Mouse (Mus musculus): ENCODE measurements around the gene Spock2. TPM values are rescaled to one million over a fixed set of nuclear protein-coding genes. Genes with fewer than 3 reads are reported as not detected.
"Not testable (repeated sequence)": the region's sequence is repeated elsewhere in the genome, so short reads cannot be mapped to it uniquely, and the experiment has no call there.

Gene Spock2
- polyA plus RNA-seq, 1 experiment from 2014 or later, result 85.3 TPM

GRCm38 (mm10) chr10:60133501-60133900 lies 27.5 kb downstream of the Spock2 start:
- ATAC-seq (ENCODE audit: low FRiP score), result no peak

GRCm38 (mm10) chr10:60134201-60134600 lies 28.2 kb downstream of the Spock2 start:
- H3K4me3 ChIP-seq (replicated peaks; ENCODE audit: low read length), result no peak overlapping the region
- H3K27me3 ChIP-seq (ENCODE audit: control insufficient read depth, insufficient read depth, low read length), result no peaks in the 10 kb centered on the region
- ATAC-seq (ENCODE audit: low FRiP score) (no peak), DNase-seq (ENCODE audit: low spot score) (no peak)
- WGBS, result 57% methylated on average over 9 of the region's 9 CpGs
- no peaks in the 10 kb centered on the region for H3K9me3 ChIP-seq (ENCODE audit: control insufficient read depth, low read length)
- no peak overlapping the region for H3K4me2 ChIP-seq (replicated peaks)
- H3K4me1 ChIP-seq (replicated peaks; ENCODE audit: control insufficient read depth, insufficient read depth, low read length), result no peaks in the 10 kb centered on the region
- H3K9ac ChIP-seq, result no peak overlapping the region
- H3K27ac ChIP-seq, result no peak overlapping the region
- H3K36me3 ChIP-seq (replicated peaks; ENCODE audit: control insufficient read depth, insufficient read depth), result peaks cover 35% of the 10 kb centered on the region

More at GRCm38 (mm10) chr10:60133501-60133900, 27.5 kb downstream of the Spock2 start:
- H3K27me3 ChIP-seq (ENCODE audit: control insufficient read depth, insufficient read depth, low read length), result no peaks in the 10 kb centered on the region
- peaks cover 40% of the 10 kb centered on the region for H3K36me3 ChIP-seq (replicated peaks; ENCODE audit: control insufficient read depth, insufficient read depth)
- no peak overlapping the region for H3K9ac ChIP-seq
- WGBS, result 42% methylated on average over 6 of the region's 6 CpGs
- no peaks in the 10 kb centered on the region for H3K4me1 ChIP-seq (replicated peaks; ENCODE audit: control insufficient read depth, insufficient read depth, low read length)
- no peak for DNase-seq (ENCODE audit: low spot score)
- no peak overlapping the region for H3K4me3 ChIP-seq (replicated peaks; ENCODE audit: low read length)
- no peak overlapping the region for H3K4me2 ChIP-seq (replicated peaks)
- no peak overlapping the region for H3K27ac ChIP-seq
- H3K9me3 ChIP-seq (ENCODE audit: control insufficient read depth, low read length), result no peaks in the 10 kb centered on the region

GRCm38 (mm10) chr10:60136010-60136409 lies 30.0 kb downstream of the Spock2 start:
- not testable (repeated sequence) for H3K27ac ChIP-seq; ATAC-seq (ENCODE audit: low FRiP score); DNase-seq (ENCODE audit: low spot score); H3K4me3 ChIP-seq (replicated peaks; ENCODE audit: low read length); H3K4me2 ChIP-seq (replicated peaks); H3K4me1 ChIP-seq (replicated peaks; ENCODE audit: control insufficient read depth, insufficient read depth, low read length); H3K9ac ChIP-seq; H3K9me3 ChIP-seq (ENCODE audit: control insufficient read depth, low read length); H3K27me3 ChIP-seq (ENCODE audit: control insufficient read depth, insufficient read depth, low read length)
- peaks cover 17% of the 10 kb centered on the region for H3K36me3 ChIP-seq (replicated peaks; ENCODE audit: control insufficient read depth, insufficient read depth)
- WGBS, result 47% methylated on average over 1 of the region's 1 CpGs

- H3K36me3 ChIP-seq (replicated peaks; ENCODE audit: control insufficient read depth, insufficient read depth), result peaks cover 8% of the 10 kb centered on the region
- H3K27me3 ChIP-seq (ENCODE audit: control insufficient read depth, insufficient read depth, low read length), result no peaks in the 10 kb centered on the region
- no peak overlapping the region for H3K4me2 ChIP-seq (replicated peaks)
- no peak for DNase-seq (ENCODE audit: low spot score)
- H3K9ac ChIP-seq, result no peak overlapping the region
- H3K4me3 ChIP-seq (replicated peaks; ENCODE audit: low read length), result no peak overlapping the region
- WGBS, result 80% methylated on average over 7 of the region's 7 CpGs
- no peaks in the 10 kb centered on the region for H3K4me1 ChIP-seq (replicated peaks; ENCODE audit: control insufficient read depth, insufficient read depth, low read length)
- H3K27ac ChIP-seq, result no peak overlapping the region
- ATAC-seq (ENCODE audit: low FRiP score), result no peak
- no peaks in the 10 kb centered on the region for H3K9me3 ChIP-seq (ENCODE audit: control insufficient read depth, low read length)
Measured at GRCm38 (mm10) chr10:60136935-60137334, 30.9 kb downstream of the Spock2 start.

- Histone ChIP-seq H3K9ac (no peak overlapping the region), H3K36me3 (replicated peaks; ENCODE audit: control insufficient read depth, insufficient read depth) (no peaks in the 10 kb centered on the region), H3K9me3 (ENCODE audit: control insufficient read depth, low read length) (no peaks in the 10 kb centered on the region), H3K4me2 (replicated peaks) (no peak overlapping the region), H3K4me1 (replicated peaks; ENCODE audit: control insufficient read depth, insufficient read depth, low read length) (no peaks in the 10 kb centered on the region), H3K4me3 (replicated peaks; ENCODE audit: low read length) (no peak overlapping the region), H3K27ac (no peak overlapping the region), H3K27me3 (ENCODE audit: control insufficient read depth, insufficient read depth, low read length) (no peaks in the 10 kb centered on the region)
- DNase-seq (ENCODE audit: low spot score) (no peak), ATAC-seq (ENCODE audit: low FRiP score) (no peak)
- 92% methylated on average over 5 of the region's 5 CpGs for WGBS
Measured at GRCm38 (mm10) chr10:60138680-60139079, 32.7 kb downstream of the Spock2 start.

GRCm38 (mm10) chr10:60140751-60141150 lies 34.7 kb downstream of the Spock2 start:
- no peak for DNase-seq (ENCODE audit: low spot score)
- Histone ChIP-seq H3K9me3 (ENCODE audit: control insufficient read depth, low read length) (no peaks in the 10 kb centered on the region), H3K4me2 (replicated peaks) (no peak overlapping the region), H3K27ac (no peak overlapping the region), H3K36me3 (replicated peaks; ENCODE audit: control insufficient read depth, insufficient read depth) (no peaks in the 10 kb centered on the region), H3K27me3 (ENCODE audit: control insufficient read depth, insufficient read depth, low read length) (no peaks in the 10 kb centered on the region), H3K9ac (no peak overlapping the region), H3K4me3 (replicated peaks; ENCODE audit: low read length) (no peak overlapping the region), H3K4me1 (replicated peaks; ENCODE audit: control insufficient read depth, insufficient read depth, low read length) (no peaks in the 10 kb centered on the region)
- ATAC-seq (ENCODE audit: low FRiP score), result no peak
- WGBS, result 83% methylated on average over 4 of the region's 4 CpGs

GRCm38 (mm10) chr10:60141656-60142160 lies 35.7 kb downstream of the Spock2 start:
- H3K4me3 ChIP-seq (replicated peaks; ENCODE audit: low read length), result no peak overlapping the region
- ATAC-seq (ENCODE audit: low FRiP score) (no peak), DNase-seq (ENCODE audit: low spot score) (no peak)
- no peaks in the 10 kb centered on the region for H3K4me1 ChIP-seq (replicated peaks; ENCODE audit: control insufficient read depth, insufficient read depth, low read length)
- 94% methylated on average over 3 of the region's 3 CpGs for WGBS
- no peak overlapping the region for H3K27ac ChIP-seq
- H3K9me3 ChIP-seq (ENCODE audit: control insufficient read depth, low read length), result no peaks in the 10 kb centered on the region
- no peak overlapping the region for H3K9ac ChIP-seq
- no peaks in the 10 kb centered on the region for H3K36me3 ChIP-seq (replicated peaks; ENCODE audit: control insufficient read depth, insufficient read depth)
- no peak overlapping the region for H3K4me2 ChIP-seq (replicated peaks)
- H3K27me3 ChIP-seq (ENCODE audit: control insufficient read depth, insufficient read depth, low read length), result no peaks in the 10 kb centered on the region

- not testable (repeated sequence) for H3K4me1 ChIP-seq (replicated peaks; ENCODE audit: control insufficient read depth, insufficient read depth, low read length); H3K9ac ChIP-seq; H3K4me2 ChIP-seq (replicated peaks); H3K4me3 ChIP-seq (replicated peaks; ENCODE audit: low read length); H3K27ac ChIP-seq; DNase-seq (ENCODE audit: low spot score); H3K27me3 ChIP-seq (ENCODE audit: control insufficient read depth, insufficient read depth, low read length); H3K9me3 ChIP-seq (ENCODE audit: control insufficient read depth, low read length); H3K36me3 ChIP-seq (replicated peaks; ENCODE audit: control insufficient read depth, insufficient read depth)
- 0 out of 2 replicates have a peak, but pooled peaks have one; percentile 12 for ATAC-seq (ENCODE audit: low FRiP score)
- 69% methylated on average over 10 of the region's 10 CpGs for WGBS
Measured at GRCm38 (mm10) chr10:60147510-60148047, 41.6 kb downstream of the Spock2 start.

GRCm38 (mm10) chr10:60148087-60148486 lies 42.1 kb downstream of the Spock2 start:
- Histone ChIP-seq H3K27me3 (ENCODE audit: control insufficient read depth, insufficient read depth, low read length) (no peaks in the 10 kb centered on the region), H3K9me3 (ENCODE audit: control insufficient read depth, low read length) (no peaks in the 10 kb centered on the region), H3K4me2 (replicated peaks) (no peak overlapping the region), H3K4me3 (replicated peaks; ENCODE audit: low read length) (no peak overlapping the region), H3K4me1 (replicated peaks; ENCODE audit: control insufficient read depth, insufficient read depth, low read length) (no peaks in the 10 kb centered on the region), H3K27ac (no peak overlapping the region), H3K9ac (no peak overlapping the region), H3K36me3 (replicated peaks; ENCODE audit: control insufficient read depth, insufficient read depth) (no peaks in the 10 kb centered on the region)
- 3% methylated on average over 5 of the region's 5 CpGs for WGBS
- DNase-seq (ENCODE audit: low spot score) (peak; percentile 91), ATAC-seq (ENCODE audit: low FRiP score) (peak; percentile 67)

Data from hindbrain, embryonic 14.5 days (tissue).